Mouse (Mus musculus) olfactory bulb, adult 2 months (tissue): ENCODE measurements around the gene Arpp21. TPM values are rescaled to one million over a fixed set of nuclear protein-coding genes. Genes with fewer than 3 reads are reported as not detected.

Experiments
- H3K27ac ChIP-seq: fragments of 200-500 bp; 2 replicates; pipeline ENCODE4 v1.5.1; 2012; ENCODE audit warnings: low read depth, low read length; ENCODE audit not compliant: insufficient read depth
- H3K4me1 ChIP-seq: fragments of 200-500 bp; 2 replicates; pipeline ENCODE4 v1.6.1; 2012; ENCODE audit warnings: low read length; ENCODE audit not compliant: control insufficient read depth, insufficient read depth
- H3K4me3 ChIP-seq: fragments of 200-500 bp; 2 replicates; pipeline ENCODE4 v1.5.1; 2012; ENCODE audit warnings: mild to moderate bottlenecking, low read depth, low read length, moderate library complexity; ENCODE audit not compliant: insufficient read depth
- CTCF ChIP-seq: fragments of 200-500 bp; IDR thresholded peaks from 2 replicates; pipeline ENCODE4 v1.5.1; 2012; ENCODE audit warnings: low read depth, mild to moderate bottlenecking, low read length, moderate library complexity; ENCODE audit not compliant: insufficient read depth
- POLR2A ChIP-seq: fragments of 200-500 bp; IDR thresholded peaks from 2 replicates; pipeline ENCODE4 v1.6.1; 2012; ENCODE audit warnings: mild to moderate bottlenecking, low read depth, low read length, moderate library complexity; ENCODE audit not compliant: insufficient read depth
- WGBS: fragments of 180-500 bp; shearing (Covaris S2); methylation state at CpG from one replicate; pipeline ENCODE4 v1.1.7; 2018; 5-methylcytosine and 5-hydroxymethylcytosine counted together
- polyA plus RNA-seq: library from polyadenylated mRNA; stranded (reverse); fragments of >200 nt; gene quantifications from 2 replicates; pipeline ENCODE4 v1.2.4, GENCODE M21; 2012; ENCODE audit warnings: low replicate concordance; ENCODE audit not compliant: missing spikeins, insufficient read depth, insufficient read length

Gene Arpp21
- polyA plus RNA-seq, 1 experiment, result 639 TPM

DNA sequence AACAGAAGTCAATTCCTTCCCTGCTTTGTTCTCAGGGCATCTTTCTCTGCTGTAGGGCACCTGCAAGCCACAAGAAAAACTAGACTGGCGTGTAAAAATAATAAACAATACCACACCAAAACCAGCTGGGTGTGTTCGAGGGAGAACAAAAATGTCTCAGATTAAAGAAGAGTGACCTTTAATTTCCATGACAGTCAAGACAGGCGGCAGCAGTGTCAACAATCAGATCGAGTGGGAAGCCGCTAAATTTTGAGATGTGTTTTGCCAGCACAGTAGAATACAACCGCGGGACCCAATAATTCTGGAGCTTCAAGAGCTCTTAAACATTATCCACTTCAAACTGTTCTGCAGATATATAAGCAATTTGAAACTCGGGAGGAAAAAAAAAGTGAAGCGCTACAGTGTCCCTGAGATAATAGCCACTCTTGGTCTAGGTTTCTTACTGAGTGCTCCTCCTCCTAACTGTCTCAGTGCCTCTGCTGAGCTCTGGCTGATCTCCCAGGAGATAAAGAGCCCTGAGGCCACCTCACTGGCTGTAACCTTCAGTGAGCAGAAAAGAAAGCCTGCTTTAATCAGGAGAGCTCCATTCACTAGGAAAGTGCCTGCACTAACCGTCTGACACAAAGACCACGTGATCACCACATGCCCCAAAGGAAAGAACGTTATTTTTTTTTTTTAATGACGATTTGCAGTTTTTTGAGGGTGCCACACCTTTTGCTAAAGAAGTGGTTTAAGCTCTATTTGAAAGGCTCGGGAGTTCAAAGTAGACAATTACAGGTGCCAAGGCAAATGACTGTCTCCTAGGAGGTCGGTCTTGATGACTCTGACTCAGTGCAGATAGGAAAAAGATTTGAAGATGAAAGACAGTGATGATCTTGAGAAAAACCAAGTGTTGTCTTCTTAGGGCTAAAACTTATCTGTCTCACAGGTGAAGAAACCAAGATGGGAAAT, 61.1 kb downstream of the Arpp21 start:
- Histone ChIP-seq H3K4me3 (no peak overlapping the region), H3K27ac (0 out of 2 replicates have a peak overlapping the region, but pooled peaks have one; percentile 33), H3K4me1 (peaks cover 4% of the 10 kb centered on the region)
- TF ChIP-seq CTCF (no peak), POLR2A (no peak)
- WGBS, result 10% methylated on average over 15 of the region's 15 CpGs

- H3K27ac ChIP-seq, result no peak overlapping the region
- WGBS, result 91% methylated on average over 5 of the region's 5 CpGs
- no peak overlapping the region for H3K4me3 ChIP-seq
- peaks cover 4% of the 10 kb centered on the region for H3K4me1 ChIP-seq
- TF ChIP-seq POLR2A, result no peak
- TF ChIP-seq CTCF, result no peak
Measured at GRCm38 (mm10) chr9:112173778-112174177, 62.0 kb downstream of the Arpp21 start.

DNA sequence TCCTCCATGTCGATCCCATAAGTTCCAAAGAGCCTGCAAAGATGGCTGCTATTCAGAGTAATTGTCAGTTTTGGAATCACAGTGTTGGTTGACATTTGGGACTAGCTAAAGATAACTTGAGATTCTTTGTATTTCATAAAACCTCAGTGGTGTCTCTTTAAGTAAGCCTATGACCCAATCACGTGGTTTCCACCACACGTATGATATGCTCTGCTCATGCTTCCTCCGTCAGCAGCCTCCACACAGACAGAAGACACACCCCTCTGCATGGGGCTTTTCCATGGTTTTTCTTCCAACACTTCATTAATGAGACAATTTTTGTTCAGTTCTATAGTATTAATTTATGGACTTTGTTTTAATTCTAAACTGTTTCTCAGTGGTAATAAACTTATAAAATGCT, 71.1 kb downstream of the Arpp21 start:
- WGBS, result 64% methylated on average over 4 of the region's 4 CpGs
- no peak overlapping the region for H3K27ac ChIP-seq
- H3K4me3 ChIP-seq, result no peak overlapping the region
- TF ChIP-seq CTCF (no peak), POLR2A (no peak)
- H3K4me1 ChIP-seq, result peaks cover 3% of the 10 kb centered on the region; the same call in 1 of the 2 replicates

DNA sequence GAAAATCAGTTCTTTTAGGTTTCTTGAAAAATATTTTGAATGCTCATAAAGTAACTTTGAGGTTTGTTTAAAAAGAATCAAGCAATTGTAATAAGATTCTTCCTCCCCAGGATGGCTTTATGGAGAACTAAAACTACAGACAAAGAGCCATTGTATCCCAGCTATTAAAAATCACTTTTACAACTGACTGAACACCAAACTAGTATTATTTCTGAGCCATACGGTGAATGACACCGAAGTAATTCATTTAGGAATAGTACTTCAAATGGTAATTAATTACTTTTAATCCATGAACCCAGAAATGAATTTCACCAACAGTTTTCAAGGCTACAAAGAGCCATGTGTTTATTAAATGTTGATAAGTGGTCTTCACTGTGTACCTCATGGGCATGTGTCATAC, 74.8 kb downstream of the Arpp21 start:
- Histone ChIP-seq H3K27ac (no peak overlapping the region), H3K4me1 (peaks cover 6% of the 10 kb centered on the region), H3K4me3 (no peak overlapping the region)
- 15% methylated on average over 2 of the region's 2 CpGs for WGBS
- TF ChIP-seq CTCF, result no peak
- TF ChIP-seq POLR2A, result no peak

DNA sequence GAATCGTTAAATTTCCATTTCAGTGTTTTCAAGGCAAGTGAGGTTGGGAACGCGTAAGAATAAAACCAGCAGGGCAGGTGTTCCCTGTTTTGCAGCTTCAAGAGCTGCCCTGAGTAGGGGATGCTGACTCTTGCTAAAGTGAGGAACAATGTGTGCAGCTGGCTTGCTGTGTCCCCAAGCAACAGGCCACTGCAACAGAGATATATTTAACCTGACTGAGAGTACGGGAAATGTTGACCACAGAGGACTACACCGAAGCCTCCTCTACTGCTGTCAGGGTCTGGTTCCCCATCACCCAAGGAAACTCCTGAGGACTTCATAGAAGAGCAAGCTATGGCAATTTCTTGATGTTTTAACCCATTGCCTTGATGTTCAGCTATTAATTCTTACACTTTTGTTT, 81.8 kb downstream of the Arpp21 start:
- 61% methylated on average over 5 of the region's 5 CpGs for WGBS
- TF ChIP-seq POLR2A (no peak), CTCF (no peak)
- H3K4me1 ChIP-seq, result peaks cover 6% of the 10 kb centered on the region
- no peak overlapping the region for H3K27ac ChIP-seq
- no peak overlapping the region for H3K4me3 ChIP-seq

DNA sequence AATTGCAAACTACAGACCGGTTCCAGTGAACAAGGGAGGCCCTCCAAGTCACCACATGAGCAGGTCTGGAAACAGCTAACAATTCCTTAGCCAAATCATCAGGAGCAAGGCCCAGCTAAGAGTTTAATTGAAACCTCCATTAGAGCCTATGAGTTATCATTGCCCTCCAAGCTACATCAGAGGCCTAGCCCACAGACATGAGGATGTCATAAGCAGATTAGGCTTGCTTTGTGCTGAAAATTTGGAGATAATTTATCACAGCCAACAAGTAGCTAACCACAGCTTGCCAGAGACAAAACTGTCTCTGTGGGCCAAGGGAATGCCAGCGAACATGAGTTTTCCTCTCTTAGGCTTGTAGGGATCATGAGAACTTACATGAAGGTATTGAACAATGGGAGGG, 83.0 kb downstream of the Arpp21 start:
- TF ChIP-seq CTCF, result no peak
- TF ChIP-seq POLR2A, result no peak
- Histone ChIP-seq H3K4me3 (no peak overlapping the region), H3K27ac (no peak overlapping the region), H3K4me1 (peaks cover 6% of the 10 kb centered on the region)
- 76% methylated on average over 2 of the region's 2 CpGs for WGBS

- H3K4me1 ChIP-seq, result peaks cover 2% of the 10 kb centered on the region; the same call in 1 of the 2 replicates
- H3K4me3 ChIP-seq, result no peak overlapping the region
- 66% methylated on average over 5 of the region's 5 CpGs for whole genome bisulfite sequencing
- no peak overlapping the region for H3K27ac ChIP-seq
- TF ChIP-seq POLR2A, result no peak
- TF ChIP-seq CTCF, result no peak
Measured at GRCm38 (mm10) chr9:112151177-112151576, 84.6 kb downstream of the Arpp21 start.

DNA sequence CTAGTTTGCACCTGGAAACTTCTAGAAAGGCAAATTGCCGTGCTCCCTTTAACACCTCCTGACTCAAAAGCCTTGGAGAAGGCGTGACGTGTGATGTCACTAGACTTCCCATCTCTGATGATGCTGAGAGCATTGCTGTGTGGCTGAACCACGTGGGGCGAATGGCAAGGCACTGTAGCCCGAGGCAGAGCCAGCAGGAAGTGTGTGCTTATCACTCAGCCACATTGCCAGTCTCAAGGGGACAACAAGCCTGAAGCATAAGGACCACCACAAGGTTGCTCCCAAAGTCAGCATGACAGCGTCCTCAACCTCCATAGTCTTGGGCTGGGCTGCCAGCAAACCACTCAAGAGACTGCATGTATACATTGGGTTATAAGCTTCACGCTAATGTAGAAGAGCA, 95.1 kb downstream of the Arpp21 start:
- WGBS, result 69% methylated on average over 8 of the region's 8 CpGs
- no peak for TF ChIP-seq POLR2A
- TF ChIP-seq CTCF, result no peak

DNA sequence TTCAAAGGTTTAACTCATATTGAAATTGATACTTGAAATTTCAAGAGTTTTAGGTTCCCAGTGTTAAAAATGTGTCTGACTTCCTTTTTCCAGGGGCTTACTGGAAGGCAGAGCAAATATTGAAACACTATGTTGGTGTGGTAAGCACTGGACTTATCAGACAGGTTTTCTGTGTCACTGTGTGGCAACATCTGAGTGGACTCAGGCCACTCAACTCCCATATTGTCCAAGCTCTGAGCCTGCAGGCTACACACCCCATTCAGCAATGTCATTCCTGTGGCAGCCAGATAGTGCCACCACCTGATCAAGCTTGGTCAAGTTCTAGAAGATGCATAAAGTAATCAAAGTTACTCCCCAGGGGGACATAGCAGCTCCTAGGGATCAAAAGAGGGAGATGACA, 97.9 kb downstream of the Arpp21 start:
- H3K4me1 ChIP-seq, result peaks cover 13% of the 10 kb centered on the region
- no peak overlapping the region for H3K27ac ChIP-seq
- H3K4me3 ChIP-seq, result no peak overlapping the region
- TF ChIP-seq CTCF (no peak), POLR2A (no peak)

More for the DNA sequence above, 95.1 kb downstream of the Arpp21 start:
- H3K4me1 ChIP-seq, result peaks cover 16% of the 10 kb centered on the region
- H3K4me3 ChIP-seq, result no peak overlapping the region
- H3K27ac ChIP-seq, result no peak overlapping the region
